ENCODE assay signal across 13 mouse cellular contexts in the genomic region with DNA sequence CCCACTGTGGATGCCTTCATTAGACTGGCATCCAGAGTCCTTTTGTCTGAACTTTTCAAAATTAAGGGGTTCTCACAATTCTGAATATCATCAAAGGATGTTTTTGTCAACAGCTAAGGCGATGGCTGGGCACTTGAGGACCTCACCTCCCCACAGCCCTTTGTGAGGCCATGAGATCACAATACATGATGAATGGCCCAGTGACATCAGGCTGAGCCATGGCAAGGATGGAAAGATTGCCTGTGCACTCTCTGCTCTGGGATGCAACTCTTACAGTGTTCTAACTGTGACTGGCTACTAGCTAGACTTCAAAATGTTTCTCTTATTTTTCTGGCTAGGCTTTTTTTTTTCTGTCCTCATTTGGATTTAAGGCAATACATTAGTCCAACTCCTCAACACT.
"Had no signal": no experiment of that assay in that cellular context is flagged by ENCODE, and none has a peak within 500 bp of the region (broad histone marks: within the 10 kb centered on the region; RNA-seq: fewer than 3 reads in every experiment).

No protein-coding gene starts in this region.

- DNase-seq: lung, adult 18-20 months; lung, embryonic 14.5 days; lung, postnatal 10 days; lung, postnatal 4 days; midbrain, embryonic 14.5 days; retina, postnatal 1 day; right cerebral cortex, adult 18-20 months; right cerebral cortex, postnatal 25 days; right cerebral cortex, postnatal 4 days; spleen, adult 18-20 months; thymus, adult 18-20 months; thymus, postnatal 14 days; thymus, postnatal 36 days had no signal
